Mouse (Mus musculus) midbrain, embryonic 12.5 days (tissue): Measurements from ENCODE around the gene Adcy5. TPM values are rescaled to one million over a fixed set of nuclear protein-coding genes. Genes with fewer than 3 reads are reported as not detected.

Source experiments
- ATAC-seq: fragments of 200-750 bp; cut with Nextera tagmentation; 2 replicates; pipeline ENCODE4 v1.8.0; 2017; ENCODE audit warnings: low read depth, moderate TSS enrichment, moderate library complexity; ENCODE audit not compliant: low FRiP score
- H3K27ac ChIP-seq: fragments of 300-500 bp; sonication (generic); replicated peaks from 2 replicates; pipeline ENCODE4 v1.5.1; 2016; ENCODE audit warnings: mild to moderate bottlenecking
- H3K27me3 ChIP-seq: fragments of 300-500 bp; sonication (generic); 2 replicates; pipeline ENCODE4 v1.6.1; 2016; ENCODE audit warnings: mild to moderate bottlenecking
- H3K36me3 ChIP-seq: fragments of 300-500 bp; sonication (generic); 2 replicates; pipeline ENCODE4 v1.6.1; 2016
- H3K4me1 ChIP-seq: fragments of 300-500 bp; sonication (generic); 2 replicates; pipeline ENCODE4 v1.6.1; 2016
- H3K4me2 ChIP-seq: fragments of 300-500 bp; sonication (generic); replicated peaks from 2 replicates; pipeline ENCODE4 v1.6.1; 2016; ENCODE audit warnings: mild to moderate bottlenecking, moderate library complexity
- H3K4me3 ChIP-seq: fragments of 300-500 bp; sonication (generic); 2 replicates; pipeline ENCODE4 v1.5.1; 2016; ENCODE audit warnings: mild to moderate bottlenecking
- H3K9ac ChIP-seq: fragments of 300-500 bp; sonication (generic); replicated peaks from 2 replicates; pipeline ENCODE4 v1.6.1; 2016; ENCODE audit warnings: mild to moderate bottlenecking, moderate library complexity
- H3K9me3 ChIP-seq: fragments of 300-500 bp; sonication (generic); 2 replicates; pipeline ENCODE4 v1.6.1; 2016; ENCODE audit warnings: mild to moderate bottlenecking
- WGBS: fragments of 180-500 bp; shearing (Covaris S2); methylation state at CpG from one replicate; pipeline ENCODE4 v1.1.7; 2016; 5-methylcytosine and 5-hydroxymethylcytosine counted together
- polyA plus RNA-seq: library from polyadenylated mRNA; unstranded; fragments of >200 nt; fragmentation: Nextera tagmentation; extraction: Ambion mirVana; gene quantifications from 2 replicates; pipeline ENCODE4 v1.2.1, GENCODE M21; 2016

Gene Adcy5
- polyA plus RNA-seq, 1 experiment from 2014 or later, result 3.6 TPM

DNA sequence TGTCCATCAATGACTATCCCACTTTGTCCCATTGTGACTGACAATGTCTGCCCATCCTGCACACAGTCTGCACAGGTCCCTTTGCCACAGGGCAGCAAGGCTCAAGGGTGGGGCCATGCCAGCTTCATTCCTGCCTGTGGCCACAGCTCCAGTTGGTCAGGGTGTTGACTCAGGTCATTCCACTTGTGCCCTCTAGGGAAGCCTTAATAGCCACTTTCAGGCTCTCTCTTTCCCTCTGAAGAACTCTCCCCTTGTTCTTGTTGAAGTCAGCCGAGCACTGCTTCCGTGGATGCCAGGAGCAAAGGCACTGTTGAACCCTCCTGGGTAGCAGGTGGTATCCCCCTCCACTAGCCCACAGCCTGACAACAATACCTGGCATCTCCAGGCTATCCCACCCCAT, 127.8 kb downstream of the Adcy5 start:
- no peak for ATAC-seq
- no peak overlapping the region for H3K9ac ChIP-seq
- no peak overlapping the region for H3K27ac ChIP-seq
- peaks cover 9% of the 10 kb centered on the region; the same call in 1 of the 2 replicates for H3K36me3 ChIP-seq
- 85% methylated on average over 2 of the region's 2 CpGs for WGBS
- no peaks in the 10 kb centered on the region for H3K27me3 ChIP-seq
- no peaks in the 10 kb centered on the region for H3K4me1 ChIP-seq
- no peak overlapping the region for H3K4me3 ChIP-seq
- no peaks in the 10 kb centered on the region for H3K9me3 ChIP-seq
- H3K4me2 ChIP-seq, result no peak overlapping the region

DNA sequence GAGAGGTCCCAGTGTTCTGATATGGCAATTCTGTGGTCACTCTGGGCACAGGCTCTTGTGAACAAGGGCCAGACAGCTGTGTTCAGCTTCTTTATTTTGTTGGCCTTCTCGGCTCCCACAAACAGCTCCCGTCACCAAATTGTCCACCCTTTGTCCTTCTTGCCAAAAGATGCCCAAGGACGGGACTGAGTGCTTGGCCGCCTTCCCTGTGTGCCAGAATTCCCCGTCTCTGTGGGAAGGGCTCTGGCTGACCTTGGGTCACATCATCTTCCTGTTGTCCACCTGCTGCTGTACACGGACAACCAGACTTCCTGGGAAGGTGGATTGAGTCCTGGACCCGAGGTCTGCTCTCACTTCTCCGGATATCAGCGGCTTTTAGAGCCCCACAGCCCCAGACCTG, 131.1 kb downstream of the Adcy5 start:
- 84% methylated on average over 9 of the region's 9 CpGs for WGBS

DNA sequence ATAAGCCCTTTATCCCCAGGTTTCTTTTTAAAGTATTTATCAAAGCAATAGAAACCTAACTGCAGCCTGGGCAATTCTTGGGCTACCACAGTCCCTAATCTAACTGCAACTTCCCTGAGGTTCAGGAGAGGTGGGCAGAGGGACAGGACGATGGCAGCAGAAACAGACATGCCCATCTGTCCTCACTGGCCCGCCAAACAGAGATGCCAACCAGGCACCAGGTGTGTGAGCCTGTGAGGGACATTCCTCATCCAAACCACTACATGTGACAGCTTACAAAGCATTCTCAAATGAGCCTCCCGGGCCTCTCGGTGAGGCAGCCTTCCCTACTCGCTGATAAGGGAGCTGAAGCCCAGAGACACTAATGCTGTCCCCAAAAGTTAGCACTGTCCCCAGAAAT, 132.6 kb downstream of the Adcy5 start:
- 94% methylated on average over 5 of the region's 5 CpGs for WGBS
- no peak for ATAC-seq
- Histone ChIP-seq H3K4me3 (no peak overlapping the region), H3K9me3 (no peaks in the 10 kb centered on the region), H3K4me1 (no peaks in the 10 kb centered on the region; the same call in 1 of the 2 replicates), H3K27me3 (no peaks in the 10 kb centered on the region), H3K9ac (no peak overlapping the region), H3K27ac (no peak overlapping the region), H3K36me3 (peaks cover 9% of the 10 kb centered on the region; the same call in 1 of the 2 replicates), H3K4me2 (no peak overlapping the region)

More for the DNA sequence above, 131.1 kb downstream of the Adcy5 start:
- Histone ChIP-seq H3K36me3 (peaks cover 9% of the 10 kb centered on the region; the same call in 1 of the 2 replicates), H3K27ac (no peak overlapping the region), H3K27me3 (no peaks in the 10 kb centered on the region), H3K4me3 (no peak overlapping the region), H3K4me1 (no peaks in the 10 kb centered on the region; the same call in 1 of the 2 replicates), H3K9ac (no peak overlapping the region), H3K9me3 (no peaks in the 10 kb centered on the region), H3K4me2 (no peak overlapping the region)
- no peak for ATAC-seq

DNA sequence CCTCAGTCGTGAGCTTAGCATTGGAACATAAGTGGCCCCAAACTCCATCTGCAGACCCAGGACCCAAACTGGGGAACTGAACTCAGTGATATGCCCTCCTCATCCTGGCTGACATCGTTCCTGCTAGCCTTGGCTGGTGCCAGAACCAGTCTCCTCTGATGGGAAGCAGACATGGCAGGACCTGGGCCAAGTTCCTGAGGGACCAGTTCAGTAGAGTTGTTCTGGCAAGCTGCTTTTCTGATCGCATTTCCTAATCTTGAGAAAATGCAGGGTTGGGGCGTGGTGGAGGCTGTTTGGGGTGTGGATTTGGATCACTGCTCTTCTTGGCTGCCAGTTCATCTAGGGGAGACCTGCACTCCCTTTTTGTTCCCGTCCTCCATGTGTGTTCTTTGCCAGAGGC, 143.1 kb downstream of the Adcy5 start:
- H3K36me3 ChIP-seq, result peaks cover 20% of the 10 kb centered on the region
- no peak overlapping the region for H3K9ac ChIP-seq
- no peaks in the 10 kb centered on the region for H3K4me1 ChIP-seq
- whole genome bisulfite sequencing, result 87% methylated on average over 5 of the region's 5 CpGs
- no peak overlapping the region for H3K4me2 ChIP-seq
- H3K27ac ChIP-seq, result no peak overlapping the region
- no peak for ATAC-seq
- no peak overlapping the region for H3K4me3 ChIP-seq
- no peaks in the 10 kb centered on the region for H3K9me3 ChIP-seq
- H3K27me3 ChIP-seq, result no peaks in the 10 kb centered on the region

DNA sequence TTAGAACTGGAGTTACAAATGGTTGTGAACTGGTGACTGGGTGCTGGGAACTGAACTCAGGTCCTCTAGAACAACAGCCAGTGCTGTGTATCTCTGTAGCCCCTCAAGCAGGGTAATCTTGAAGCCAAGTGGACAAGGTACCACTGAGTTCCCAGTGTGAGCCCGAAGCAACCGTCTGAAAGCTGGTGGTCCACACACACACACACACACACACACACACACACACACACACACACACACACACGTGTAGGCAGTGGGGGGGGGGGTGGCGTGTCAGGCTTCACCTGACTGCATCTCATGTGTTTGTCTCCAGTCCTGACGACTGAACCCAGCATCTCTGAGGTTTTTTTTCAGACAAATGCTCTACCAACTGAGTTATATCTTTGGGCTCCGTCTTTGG, 145.5 kb downstream of the Adcy5 start:
- 92% methylated on average over 6 of the region's 6 CpGs for WGBS
- H3K9me3 ChIP-seq, result no peaks in the 10 kb centered on the region

DNA sequence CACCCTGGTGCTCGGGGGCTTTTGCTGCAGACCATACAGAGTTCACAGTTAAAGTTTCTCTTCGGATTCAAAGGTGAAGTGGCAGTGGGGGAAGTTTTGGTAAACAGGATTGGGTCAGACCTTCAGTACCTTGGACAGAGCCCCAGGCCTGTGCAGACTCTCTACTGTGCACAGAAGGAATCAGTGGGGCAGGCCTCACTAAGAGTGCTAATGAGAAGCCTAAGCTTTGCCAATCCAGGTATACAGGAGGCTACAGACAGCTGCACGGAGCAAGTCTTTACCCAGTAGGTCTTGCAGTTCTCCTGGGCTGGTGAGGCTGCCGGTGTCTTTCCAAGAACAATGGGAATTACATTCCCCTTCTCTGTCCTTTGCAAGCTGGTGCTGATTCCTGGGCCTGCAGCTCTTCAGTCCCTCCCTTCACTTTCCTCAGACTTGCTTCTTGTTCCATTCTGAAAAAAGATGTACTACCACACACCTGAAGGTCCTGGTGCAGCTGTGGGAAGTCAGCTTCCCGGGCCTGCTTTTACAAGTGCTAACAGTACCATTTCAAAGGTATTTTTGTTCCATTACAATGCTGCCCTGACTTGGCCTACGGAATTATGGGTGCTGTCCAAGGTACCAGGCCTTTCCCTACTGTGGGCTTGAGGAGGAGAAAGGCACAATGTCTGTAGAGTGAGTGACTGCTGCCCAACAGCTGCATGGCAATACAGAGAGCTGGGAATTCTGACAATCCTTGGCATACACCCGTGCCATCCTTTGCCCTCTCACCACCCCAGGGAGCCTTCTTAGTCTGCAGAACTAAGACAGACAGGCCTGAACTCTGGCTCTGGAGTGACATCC, 148.0 kb downstream of the Adcy5 start:
- Histone ChIP-seq H3K36me3 (peaks cover 36% of the 10 kb centered on the region), H3K4me1 (no peaks in the 10 kb centered on the region), H3K9me3 (no peaks in the 10 kb centered on the region), H3K9ac (no peak overlapping the region), H3K27ac (no peak overlapping the region), H3K4me3 (no peak overlapping the region), H3K4me2 (no peak overlapping the region), H3K27me3 (no peaks in the 10 kb centered on the region)
- no peak for ATAC-seq
- WGBS, result 52% methylated on average over 7 of the region's 7 CpGs

More for the DNA sequence above, 145.5 kb downstream of the Adcy5 start:
- Histone ChIP-seq H3K27me3 (no peaks in the 10 kb centered on the region), H3K9ac (no peak overlapping the region), H3K4me3 (no peak overlapping the region), H3K4me2 (no peak overlapping the region), H3K36me3 (peaks cover 33% of the 10 kb centered on the region), H3K4me1 (no peaks in the 10 kb centered on the region), H3K27ac (no peak overlapping the region)
- ATAC-seq, result no peak

DNA sequence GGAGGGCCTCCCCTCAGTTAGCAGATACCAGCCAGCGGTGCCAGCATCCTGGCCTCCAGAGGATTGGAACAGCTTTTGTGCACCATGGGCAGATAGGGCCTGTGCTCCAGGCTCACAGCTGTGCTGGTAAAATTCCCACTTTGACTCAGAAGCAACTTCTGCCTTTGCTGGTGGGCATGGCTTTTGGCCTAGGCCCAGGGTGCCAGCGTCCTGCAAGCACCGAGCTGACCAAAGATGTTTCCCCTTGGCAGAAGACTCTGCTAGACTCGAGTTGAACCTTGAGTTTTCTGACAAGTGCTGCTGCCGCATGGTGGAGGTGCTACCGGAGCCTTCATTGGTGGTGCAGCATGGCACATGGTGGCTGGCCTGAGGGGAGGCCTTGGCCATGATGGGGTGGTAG, 149.0 kb downstream of the Adcy5 start:
- Histone ChIP-seq H3K27me3 (no peaks in the 10 kb centered on the region), H3K9ac (no peak overlapping the region), H3K9me3 (no peaks in the 10 kb centered on the region), H3K27ac (no peak overlapping the region), H3K4me1 (no peaks in the 10 kb centered on the region), H3K4me2 (no peak overlapping the region), H3K4me3 (no peak overlapping the region), H3K36me3 (peaks cover 31% of the 10 kb centered on the region)
- no peak for ATAC-seq
- 90% methylated on average over 6 of the region's 6 CpGs for WGBS

DNA sequence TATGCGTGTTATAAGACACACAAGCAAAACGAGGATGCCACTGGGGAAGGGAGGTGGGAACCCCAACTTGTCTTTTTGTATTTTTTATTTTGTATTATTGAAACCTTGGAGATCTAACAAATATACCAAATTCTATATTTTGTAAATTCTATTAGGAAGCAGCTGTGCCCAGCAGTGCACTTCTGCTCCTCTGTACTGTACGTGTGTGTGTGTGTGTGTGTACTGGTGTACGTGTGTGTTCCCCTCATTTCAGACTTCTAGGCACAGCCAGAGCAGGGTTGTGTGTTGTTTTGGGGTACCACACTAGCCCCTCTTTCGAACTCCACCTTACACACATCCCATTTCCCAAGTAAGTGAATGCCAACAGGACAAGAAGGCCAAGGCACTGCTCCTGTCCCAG, 149.7 kb downstream of the Adcy5 start:
- Histone ChIP-seq H3K4me3 (no peak overlapping the region), H3K9ac (no peak overlapping the region), H3K4me2 (no peak overlapping the region), H3K27me3 (no peaks in the 10 kb centered on the region), H3K36me3 (peaks cover 26% of the 10 kb centered on the region), H3K27ac (no peak overlapping the region), H3K9me3 (no peaks in the 10 kb centered on the region), H3K4me1 (no peaks in the 10 kb centered on the region)
- no peak for ATAC-seq
- WGBS, result 94% methylated on average over 5 of the region's 5 CpGs

DNA sequence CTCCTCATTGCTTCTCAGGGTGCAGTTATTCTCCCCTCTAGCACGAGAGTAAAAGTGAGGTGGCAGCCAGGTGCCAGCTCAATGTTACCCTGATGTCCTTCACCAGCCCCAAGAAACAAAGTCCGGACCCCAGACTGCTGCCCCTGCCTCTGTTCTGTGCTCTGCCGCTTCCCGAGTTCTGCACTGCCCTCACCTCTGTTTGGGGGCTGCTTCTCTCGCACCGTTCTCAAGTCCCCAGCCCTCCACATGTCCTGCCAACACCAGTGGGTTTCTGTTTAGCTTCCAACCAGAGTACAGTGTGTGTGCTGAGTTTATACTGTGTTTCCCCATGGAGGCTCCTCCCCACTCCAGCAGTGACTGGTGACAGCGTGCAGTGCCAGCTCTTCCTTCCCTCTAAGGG, 150.5 kb downstream of the Adcy5 start:
- 91% methylated on average over 7 of the region's 7 CpGs for WGBS
- Histone ChIP-seq H3K27ac (no peak overlapping the region), H3K4me2 (no peak overlapping the region), H3K27me3 (no peaks in the 10 kb centered on the region), H3K4me3 (no peak overlapping the region), H3K36me3 (peaks cover 18% of the 10 kb centered on the region), H3K9me3 (no peaks in the 10 kb centered on the region), H3K9ac (no peak overlapping the region), H3K4me1 (no peaks in the 10 kb centered on the region)
- no peak for ATAC-seq

DNA sequence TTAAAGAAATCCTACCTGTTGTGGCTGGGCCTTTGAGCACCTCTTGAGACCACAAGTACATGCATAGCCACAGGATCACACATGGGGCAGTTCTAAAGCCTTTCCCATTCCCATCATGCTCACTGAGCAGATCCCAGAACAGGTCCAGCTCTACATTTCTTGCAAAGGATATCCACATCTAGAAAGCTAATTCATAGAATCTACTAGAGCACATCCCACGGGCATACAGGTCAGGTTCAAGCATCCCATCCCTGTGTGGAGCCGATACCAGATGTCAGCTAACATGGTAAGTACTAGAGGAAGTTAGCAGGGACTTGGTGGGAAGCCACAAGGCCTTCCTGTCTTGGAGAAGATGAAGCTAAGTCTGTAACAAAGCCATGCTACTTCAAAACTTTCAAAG, 152.0 kb downstream of the Adcy5 start:
- 89% methylated on average over 2 of the region's 2 CpGs for WGBS
- Histone ChIP-seq H3K9me3 (no peaks in the 10 kb centered on the region), H3K4me1 (peaks cover 5% of the 10 kb centered on the region), H3K9ac (no peak overlapping the region), H3K4me3 (no peak overlapping the region), H3K4me2 (no peak overlapping the region), H3K27ac (no peak overlapping the region), H3K36me3 (peaks cover 17% of the 10 kb centered on the region), H3K27me3 (no peaks in the 10 kb centered on the region)
- ATAC-seq, result no peak

DNA sequence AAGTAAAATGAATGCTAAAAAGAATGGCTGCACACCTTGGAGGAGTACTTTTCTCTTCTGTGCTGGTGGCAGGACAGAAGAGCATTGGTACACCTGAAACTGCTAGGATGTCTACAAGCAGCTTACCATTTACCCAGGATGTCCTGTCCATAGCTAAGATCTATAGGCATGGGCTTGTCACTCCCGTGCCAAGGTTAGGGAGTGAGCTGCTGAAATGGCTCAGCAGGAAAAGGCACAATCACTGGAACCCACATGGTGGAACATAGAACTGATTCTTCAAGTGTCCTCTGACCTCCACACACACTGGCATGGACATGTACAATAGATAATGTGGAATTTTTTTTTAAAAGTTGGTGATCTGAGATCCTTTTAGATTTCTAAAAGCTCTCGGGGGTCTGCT, 152.7 kb downstream of the Adcy5 start:
- Histone ChIP-seq H3K9me3 (no peaks in the 10 kb centered on the region), H3K4me2 (no peak overlapping the region), H3K27me3 (no peaks in the 10 kb centered on the region), H3K9ac (no peak overlapping the region), H3K4me1 (peaks cover 7% of the 10 kb centered on the region), H3K4me3 (no peak overlapping the region), H3K36me3 (peaks cover 17% of the 10 kb centered on the region), H3K27ac (no peak overlapping the region)
- 86% methylated on average over 2 of the region's 2 CpGs for whole genome bisulfite sequencing
- no peak for ATAC-seq

DNA sequence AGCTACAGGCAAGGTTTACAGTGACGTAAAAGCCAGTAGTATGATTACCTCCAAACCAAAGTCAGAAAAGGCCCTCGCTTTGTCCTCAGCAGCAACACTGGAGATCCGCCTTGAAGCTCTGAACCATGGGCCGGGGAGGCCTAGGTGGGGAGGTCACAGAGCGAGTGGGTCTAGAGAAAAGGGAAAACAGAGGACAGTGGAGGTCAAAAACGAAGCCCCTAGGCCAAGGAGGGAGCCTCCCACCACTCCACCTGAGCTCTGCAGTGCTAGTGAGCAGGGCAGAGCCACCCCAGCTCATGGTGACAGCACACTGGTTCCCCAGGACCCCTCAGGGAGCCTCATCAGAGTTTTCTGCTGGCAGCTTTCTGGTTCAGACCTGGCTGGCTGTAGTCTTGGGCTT, 153.3 kb downstream of the Adcy5 start:
- peaks cover 7% of the 10 kb centered on the region for H3K4me1 ChIP-seq
- 85% methylated on average over 6 of the region's 6 CpGs for WGBS

More for the DNA sequence above, 153.3 kb downstream of the Adcy5 start:
- ATAC-seq, result no peak
- Histone ChIP-seq H3K9me3 (no peaks in the 10 kb centered on the region), H3K27me3 (no peaks in the 10 kb centered on the region), H3K9ac (no peak overlapping the region), H3K4me3 (no peak overlapping the region), H3K4me2 (no peak overlapping the region), H3K27ac (no peak overlapping the region), H3K36me3 (peaks cover 17% of the 10 kb centered on the region)
